Mouse (Mus musculus): Measurements from ENCODE around the gene Uchl3.

DNA sequence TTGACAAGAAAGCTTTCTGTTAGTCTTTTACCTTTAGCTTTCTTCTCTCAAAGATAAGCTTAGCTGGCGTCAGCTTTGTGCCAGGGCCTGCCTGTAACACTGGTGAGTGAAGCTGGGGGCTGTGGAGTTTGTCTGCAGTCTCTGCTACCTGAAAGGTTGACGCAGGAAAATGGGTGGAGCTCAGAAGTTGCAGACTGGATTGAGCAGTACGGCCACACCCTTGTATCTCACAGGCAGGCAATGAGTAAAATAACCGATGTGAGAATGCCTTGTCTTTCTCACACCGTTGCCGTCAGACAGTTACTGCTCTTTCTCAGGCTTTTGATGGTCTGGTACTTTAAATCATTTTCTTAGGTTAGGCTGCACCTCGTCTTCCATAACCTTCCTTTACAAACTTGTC is 12.3 kb downstream of the Uchl3 start:
- TF ChIP-seq CTCF (IDR thresholded peaks at IDR 0.05; ENCODE audit: control insufficient read depth, insufficient read depth, insufficient replicate concordance, low read depth, low read length) = no peak
- no peak for TF ChIP-seq POLR2A (IDR thresholded peaks at IDR 0.05; ENCODE audit: control insufficient read depth, low read depth, low read length)

All from testis, adult 2 months (tissue).